Mouse (Mus musculus) Patski (cell line): Measurements from ENCODE around the gene Nrxn1. TPM values are rescaled to one million over a fixed set of nuclear protein-coding genes. Genes with fewer than 3 reads are reported as not detected.

Source experiments
- ATAC-seq: fragments of 100-300 bp; one replicate; pipeline ENCODE4 v1.8.0; 2021
- CTCF ChIA-PET: fragments of 350-600 bp; sonication (Branson Sonifier 250); formaldehyde crosslinking; loops from one replicate; lab custom pipeline; 2022; ENCODE audit warnings: inconsistent platforms; lab: Charles Lee
- POLR2A ChIA-PET: fragments of 350-600 bp; sonication (Branson Sonifier 250); formaldehyde crosslinking; loops from one replicate; lab custom pipeline; 2022; ENCODE audit warnings: antibody characterized with exemption, inconsistent platforms; lab: Charles Lee
- DNase-seq: peaks from one replicate; pipeline ENCODE4 v3.0.0-alpha.2; 2011; ENCODE audit warnings: low read depth, low spot score
- H3K27me3 ChIP-seq: fragments of 371-371 bp; one replicate; pipeline ENCODE4 v1.5.1; 2021
- CTCF ChIP-seq: fragments of 100-300 bp; IDR thresholded peaks from one replicate; pipeline ENCODE4 v1.5.1; 2021
- in situ Hi-C: fragments of 300-500 bp; cut with MboI; formaldehyde crosslinking; loops from 3 replicates; pipeline ENCODE4 v1.11.1; 2018; ENCODE audit warnings: low pct_unique_long_range_greater_than_20kb, mixed read lengths
- polyA plus RNA-seq: library from polyadenylated mRNA; unstranded; gene quantifications from one replicate; pipeline ENCODE4 v1.2.3, GENCODE M21; 2021

Nrxn1 gene
- polyA plus RNA-seq, 1 experiment from 2014 or later = not detected

- ATAC-seq (no peak), DNase-seq (no peak)
- in situ Hi-C loops = no loop called here
- no peak for TF ChIP-seq CTCF
- CTCF ChIA-PET = no interaction called here
- no peaks in the 10 kb centered on the region for H3K27me3 ChIP-seq
- POLR2A ChIA-PET = no interaction called here
Observed at GRCm38 (mm10) chr17:90435836-90436235, 657.0 kb downstream of the Nrxn1 start.

DNA sequence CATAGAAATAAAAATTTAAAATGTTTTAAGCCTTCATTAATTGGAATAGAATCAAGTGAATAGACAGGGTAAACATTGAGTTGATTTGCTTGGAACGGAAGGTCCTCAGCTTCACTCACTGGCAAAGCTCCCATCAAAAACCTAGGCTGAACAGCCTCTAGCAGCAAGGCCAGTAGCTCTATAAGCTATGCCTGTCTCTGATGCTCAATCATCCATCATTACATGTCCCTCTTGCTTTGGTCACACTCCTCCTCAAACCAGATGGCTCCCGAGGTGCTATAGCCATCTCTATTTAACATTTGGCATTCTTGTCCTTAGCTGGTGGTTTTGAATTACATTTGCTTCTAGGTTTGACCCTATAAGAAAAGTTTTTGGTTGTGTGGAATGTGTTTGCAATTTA, 657.5 kb downstream of the Nrxn1 start:
- ATAC-seq = no peak
- no peaks in the 10 kb centered on the region for H3K27me3 ChIP-seq
- POLR2A ChIA-PET = no interaction called here
- DNase-seq = no peak
- TF ChIP-seq CTCF = no peak
- in situ Hi-C loops = no loop called here
- CTCF ChIA-PET = interaction anchor here (0.8 kb wide), 1 partner anchor 150 kb away, joined by 3 read pairs; no protein-coding TSS in a partner anchor

DNA sequence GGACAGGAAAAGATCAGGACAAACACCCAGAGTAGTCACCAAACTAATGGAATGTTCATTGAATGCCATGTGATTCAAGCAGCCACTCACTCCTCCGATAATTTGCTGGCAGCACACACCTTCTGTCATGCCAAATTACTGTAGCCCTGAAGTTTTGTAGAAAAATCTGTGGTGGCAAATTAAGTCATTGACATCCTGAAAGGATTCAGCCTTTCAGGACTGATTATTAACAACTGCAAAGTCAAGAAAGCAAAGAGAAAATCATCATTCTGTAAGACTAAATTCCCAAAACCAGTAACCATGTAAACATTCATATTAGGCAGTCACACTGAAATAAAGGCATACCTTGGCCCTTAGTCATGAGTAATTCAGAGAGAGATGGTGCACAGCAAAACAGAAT, 662.7 kb downstream of the Nrxn1 start:
- no peak for TF ChIP-seq CTCF
- no peak for DNase-seq
- in situ Hi-C loops = no loop called here
- ATAC-seq = no peak
- no peaks in the 10 kb centered on the region for H3K27me3 ChIP-seq
- POLR2A ChIA-PET = no interaction called here
- CTCF ChIA-PET = no interaction called here

DNA sequence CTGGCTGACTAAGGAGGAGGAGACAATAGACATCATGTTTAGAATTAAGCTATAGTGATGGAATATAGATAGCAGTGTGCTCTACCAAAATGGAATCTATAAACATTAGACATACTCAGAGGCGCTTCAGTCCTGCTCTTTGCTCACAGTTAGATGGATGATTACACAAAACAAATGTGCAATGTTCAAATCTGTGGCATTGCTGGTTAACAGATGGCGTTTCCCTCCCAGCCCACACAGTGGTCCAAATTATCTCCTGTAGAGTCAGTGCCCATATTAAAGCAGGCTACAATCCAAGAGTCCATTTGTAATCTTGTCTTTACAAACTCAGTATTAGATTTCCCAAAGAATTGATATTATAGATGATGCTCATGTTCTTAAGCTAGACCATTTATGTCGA, 666.9 kb downstream of the Nrxn1 start:
- no peaks in the 10 kb centered on the region for H3K27me3 ChIP-seq
- ATAC-seq = no peak
- in situ Hi-C loops = no loop called here
- TF ChIP-seq CTCF = no peak
- DNase-seq = no peak
- ChIA-PET CTCF (no interaction called here), POLR2A (no interaction called here)

DNA sequence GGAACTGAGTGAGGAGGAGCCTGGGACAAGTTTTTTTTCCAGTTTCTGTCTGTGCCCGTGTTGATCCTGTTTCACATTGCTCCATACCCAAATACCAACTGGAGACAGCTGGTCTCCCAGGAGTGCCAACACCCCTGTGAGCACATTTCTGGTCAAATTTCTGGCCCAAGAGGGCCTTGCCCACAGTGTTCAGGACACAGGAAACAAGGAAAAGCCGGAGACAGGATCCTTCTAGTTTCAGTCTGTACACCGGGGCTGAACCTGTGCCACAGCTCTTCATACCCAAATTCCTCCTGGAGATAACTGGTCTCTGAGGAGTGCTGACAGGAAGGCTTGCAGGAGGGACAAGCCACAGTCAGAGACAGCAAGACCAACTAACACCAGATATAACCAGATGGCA, 670.3 kb downstream of the Nrxn1 start:
- no peak for DNase-seq
- no peaks in the 10 kb centered on the region for H3K27me3 ChIP-seq
- no peak for ATAC-seq
- POLR2A ChIA-PET = no interaction called here
- TF ChIP-seq CTCF = no peak
- in situ Hi-C loops = no loop called here
- CTCF ChIA-PET = no interaction called here

GRCm38 (mm10) chr17:90420757-90421156, 672.1 kb downstream of the Nrxn1 start:
- H3K27me3 ChIP-seq = no peaks in the 10 kb centered on the region
- ATAC-seq (no peak), DNase-seq (no peak)
- ChIA-PET POLR2A (no interaction called here), CTCF (no interaction called here)
- no peak for TF ChIP-seq CTCF
- in situ Hi-C loops = no loop called here

DNA sequence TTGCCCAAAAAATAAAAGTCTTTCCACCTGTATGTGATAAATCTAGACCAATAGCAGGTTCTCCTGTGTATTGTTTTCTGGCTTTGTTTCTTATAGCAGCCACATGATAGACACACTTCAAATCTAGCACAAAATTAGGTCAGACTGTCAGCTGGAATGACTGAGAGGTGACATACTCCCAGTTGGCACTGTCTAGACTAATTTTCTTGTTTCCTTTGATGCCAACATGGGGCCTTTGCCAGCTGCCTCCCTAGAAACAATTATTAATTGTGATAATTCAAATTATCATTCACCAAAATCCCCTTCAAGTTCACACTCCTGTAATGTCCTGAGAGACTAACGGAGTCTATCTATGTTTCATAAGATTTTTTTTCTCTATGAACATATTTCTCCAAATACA, 673.3 kb downstream of the Nrxn1 start:
- in situ Hi-C loops = no loop called here

GRCm38 (mm10) chr17:90396357-90396756, 696.5 kb downstream of the Nrxn1 start:
- DNase-seq (no peak), ATAC-seq (no peak)
- H3K27me3 ChIP-seq = peaks cover 3% of the 10 kb centered on the region
- ChIA-PET POLR2A (no interaction called here), CTCF (no interaction called here)
- TF ChIP-seq CTCF = no peak
- in situ Hi-C loops = no loop called here

More for the DNA sequence above, 673.3 kb downstream of the Nrxn1 start:
- ATAC-seq (no peak), DNase-seq (no peak)
- CTCF ChIA-PET = no interaction called here
- TF ChIP-seq CTCF = no peak
- POLR2A ChIA-PET = no interaction called here
- H3K27me3 ChIP-seq = no peaks in the 10 kb centered on the region

DNA sequence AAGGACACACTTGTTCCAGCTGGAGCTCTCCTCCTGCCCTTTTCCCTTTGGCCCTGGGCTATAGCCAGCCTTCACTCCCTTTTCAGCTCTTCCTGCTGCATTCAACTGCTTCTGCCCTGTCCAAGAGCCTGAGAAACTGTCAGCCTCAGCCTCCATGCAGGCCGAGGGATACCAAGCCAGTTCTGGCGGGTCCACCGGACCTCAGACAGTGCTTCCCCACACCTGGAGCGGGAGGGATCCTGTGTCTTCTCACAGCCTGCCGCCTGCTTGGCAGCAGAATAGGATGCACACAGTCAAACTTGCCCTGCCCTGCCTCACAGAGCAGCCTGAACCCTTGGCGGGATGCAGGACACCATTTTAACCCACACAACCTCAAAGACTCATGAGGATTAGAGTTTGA, 698.3 kb downstream of the Nrxn1 start:
- ChIA-PET POLR2A (interaction anchor here (0.7 kb wide), 1 partner anchor 794 kb away, joined by 3 read pairs; no protein-coding TSS in a partner anchor), CTCF (no interaction called here)
- TF ChIP-seq CTCF = no peak
- in situ Hi-C loops = no loop called here
- DNase-seq (no peak), ATAC-seq (no peak)
- peaks cover 3% of the 10 kb centered on the region for H3K27me3 ChIP-seq

- TF ChIP-seq CTCF = no peak
- peaks cover 3% of the 10 kb centered on the region for H3K27me3 ChIP-seq
- ATAC-seq (no peak), DNase-seq (no peak)
- in situ Hi-C loops = no loop called here
- POLR2A ChIA-PET = no interaction called here
- CTCF ChIA-PET = interaction anchor here (1.5 kb wide), 1 partner anchor 13 kb away, joined by 3 read pairs; no protein-coding TSS in a partner anchor
Observed at GRCm38 (mm10) chr17:90392751-90393150, 700.1 kb downstream of the Nrxn1 start.

DNA sequence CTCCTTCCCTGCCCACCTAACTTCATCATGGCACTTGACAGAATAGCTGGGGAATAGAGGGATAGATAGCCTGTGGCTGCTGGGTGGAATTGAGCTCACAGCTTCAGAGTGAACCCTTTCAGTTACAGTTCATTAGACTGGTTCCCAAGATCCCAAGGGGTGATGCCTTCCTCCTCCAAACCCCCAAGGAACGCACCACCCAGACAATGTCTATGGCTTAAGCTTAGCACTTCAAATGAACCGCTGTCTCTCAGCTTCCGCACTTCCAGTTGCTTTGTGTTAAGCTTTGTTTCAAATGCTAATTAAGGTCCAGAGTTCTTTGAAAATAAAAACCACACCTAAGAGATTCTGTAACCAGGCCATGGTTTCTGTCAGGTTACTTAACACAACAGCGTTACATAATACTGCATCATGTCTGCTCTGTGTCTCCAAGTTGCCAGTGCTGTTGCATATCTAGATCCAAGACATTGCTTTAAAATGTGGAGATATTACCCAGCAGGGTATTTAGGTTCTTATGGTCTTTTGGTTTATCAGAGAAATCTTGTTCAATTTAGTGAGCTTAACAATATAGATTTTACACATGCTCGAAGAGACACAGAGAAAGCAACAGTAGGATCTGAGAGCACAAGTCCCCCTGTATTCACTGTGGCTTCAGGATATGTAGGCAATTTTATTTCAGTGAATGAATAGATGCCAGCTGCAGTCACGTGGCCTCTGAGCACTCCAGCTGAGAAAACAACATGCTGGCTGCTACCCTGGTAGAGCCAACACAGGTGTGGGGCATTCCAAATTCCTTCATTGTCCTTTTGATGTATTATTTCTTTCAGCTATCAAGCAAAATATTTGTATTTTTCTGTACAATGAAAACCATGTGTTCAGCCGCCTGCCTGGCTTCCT, 702.3 kb downstream of the Nrxn1 start:
- DNase-seq (no peak), ATAC-seq (no peak)
- ChIA-PET POLR2A (no interaction called here), CTCF (no interaction called here)
- peaks cover 3% of the 10 kb centered on the region for H3K27me3 ChIP-seq
- in situ Hi-C loops = no loop called here
- TF ChIP-seq CTCF = no peak
